Mouse (Mus musculus) heart, adult 18-20 months (tissue): ENCODE results near the gene Tcte2. TPM values are rescaled to one million over a fixed set of nuclear protein-coding genes. Genes with fewer than 3 reads are reported as not detected.

ENCODE experiments used
- total RNA-seq, 2 experiments: library from RNA; stranded (reverse); gene quantifications; 2 replicates each; pipeline ENCODE4 v1.2.3; 2021

Tcte2 gene
- total RNA-seq, 2 experiments from 2014 or later: 4.7 to 6.0 TPM

Other genes starting within 250 kb of the Tcte2 start
- 10 to 100 TPM; 49.0 to 52.5 TPM for gene Afdn, start 1.3 kb downstream of the Tcte2 start, total RNA-seq
- gene Gm7168, start 186.5 kb upstream of the Tcte2 start, total RNA-seq: under 1 TPM in 1 of 2 experiments, not detected in 1; 0.18 TPM
- not detected for gene Gm7356, start 241.9 kb upstream of the Tcte2 start, total RNA-seq